Mouse (Mus musculus) heart, adult 2 months (tissue): ENCODE data around the gene Aars2.

Experiments used
- CTCF ChIP-seq: fragments of 200-600 bp; IDR thresholded peaks from 2 replicates; pipeline ENCODE4 v1.8.1; 2022; ENCODE audit warnings: antibody characterized with exemption, mild to moderate bottlenecking, moderate library complexity
- EP300 ChIP-seq: fragments of 200-500 bp; IDR thresholded peaks from 2 replicates; pipeline ENCODE4 v1.6.1; 2011; ENCODE audit warnings: low read depth, low read length, control low read depth; ENCODE audit not compliant: insufficient read depth
- POLR2A ChIP-seq: fragments of 200-500 bp; IDR thresholded peaks from 2 replicates; pipeline ENCODE4 v1.6.1; 2011; ENCODE audit warnings: mild to moderate bottlenecking, low read depth, low read length, control low read depth; ENCODE audit not compliant: insufficient read depth

DNA sequence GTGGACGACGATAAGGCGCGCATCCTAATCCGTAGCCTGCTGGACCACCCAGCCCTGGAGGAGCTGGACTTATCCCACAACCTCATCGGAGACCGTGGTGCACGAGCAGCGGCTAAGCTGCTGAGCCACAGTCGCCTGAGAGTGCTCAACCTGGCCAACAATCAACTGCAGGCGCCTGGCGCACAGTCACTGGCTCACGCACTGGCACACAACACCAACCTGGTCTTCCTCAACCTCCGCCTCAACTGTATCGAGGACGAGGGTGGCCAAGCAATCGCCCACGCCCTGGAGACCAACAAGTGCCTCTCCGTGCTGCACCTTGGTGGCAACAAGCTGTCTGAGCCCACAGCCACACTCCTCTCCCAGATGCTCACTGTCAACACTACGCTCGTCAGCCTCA lies 33.0 kb downstream of the Aars2 start:
- TF ChIP-seq POLR2A (no peak), CTCF (no peak), EP300 (no peak)
